Mouse (Mus musculus) lung, postnatal 10 days (tissue): ENCODE measurements around the gene Adh4.
"Not testable (repeated sequence)": the region's sequence is repeated elsewhere in the genome, so short reads cannot be mapped to it uniquely, and the experiment has no call there.

Experiments used
- DNase-seq: peaks from one replicate; pipeline ENCODE4 v3.0.0; 2021

Gene Adh4

GRCm38 (mm10) chr3:138448077-138448860, 33.0 kb downstream of the Adh4 start:
- no peak for DNase-seq

GRCm38 (mm10) chr3:138452169-138452568, 36.9 kb downstream of the Adh4 start:
- no peak for DNase-seq

- DNase-seq, result no peak
These were observed 39.0 kb downstream of the Adh4 start for GRCm38 (mm10) chr3:138454234-138454633.

GRCm38 (mm10) chr3:138454711-138455435, 39.6 kb downstream of the Adh4 start:
- no peak for DNase-seq

GRCm38 (mm10) chr3:138458441-138458840, 43.2 kb downstream of the Adh4 start:
- DNase-seq, result no peak

DNA sequence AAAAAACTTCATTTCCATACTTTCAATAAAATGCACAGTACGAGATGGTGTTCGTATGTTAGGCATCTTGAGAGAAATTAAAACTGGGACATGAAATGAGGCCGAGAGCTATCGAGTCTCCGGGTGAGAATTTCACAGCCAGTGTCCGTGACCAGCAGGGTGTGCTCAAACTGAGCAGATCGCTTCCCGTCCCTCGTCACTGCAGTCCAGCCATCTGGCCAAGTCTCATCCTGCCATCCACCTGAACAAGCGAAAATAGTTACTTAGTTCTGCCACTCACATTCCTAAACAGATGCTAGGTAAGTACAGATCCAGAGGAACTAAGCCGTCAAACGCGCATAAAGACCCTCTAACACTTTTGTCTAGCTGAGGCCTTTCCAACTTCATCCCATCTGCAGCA, 45.0 kb downstream of the Adh4 start:
- DNase-seq, result no peak

DNA sequence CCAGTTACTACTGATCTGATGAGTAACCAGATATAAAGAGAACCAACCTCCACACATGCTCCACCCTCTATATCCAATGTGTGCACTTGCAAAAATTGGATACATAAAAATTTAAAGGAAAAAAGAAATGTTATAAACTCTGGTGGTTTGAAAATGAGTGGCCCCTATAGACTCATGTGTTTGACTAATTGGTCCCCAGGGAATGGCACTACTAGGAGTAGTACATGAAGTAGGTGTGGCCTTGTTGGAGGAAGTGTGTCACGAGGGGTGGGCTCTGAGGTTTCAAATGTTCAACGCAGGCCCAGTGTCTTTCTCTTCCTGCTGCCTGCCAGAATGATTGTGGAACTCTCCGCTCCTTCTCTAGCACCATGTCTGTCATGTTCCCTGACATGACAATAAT, 46.6 kb downstream of the Adh4 start:
- DNase-seq, result no peak

- peak; percentile 33 for DNase-seq
These were observed 47.9 kb downstream of the Adh4 start for GRCm38 (mm10) chr3:138463137-138463536.

- DNase-seq, result no peak
These were observed 48.5 kb downstream of the Adh4 start for GRCm38 (mm10) chr3:138463807-138464206.

DNA sequence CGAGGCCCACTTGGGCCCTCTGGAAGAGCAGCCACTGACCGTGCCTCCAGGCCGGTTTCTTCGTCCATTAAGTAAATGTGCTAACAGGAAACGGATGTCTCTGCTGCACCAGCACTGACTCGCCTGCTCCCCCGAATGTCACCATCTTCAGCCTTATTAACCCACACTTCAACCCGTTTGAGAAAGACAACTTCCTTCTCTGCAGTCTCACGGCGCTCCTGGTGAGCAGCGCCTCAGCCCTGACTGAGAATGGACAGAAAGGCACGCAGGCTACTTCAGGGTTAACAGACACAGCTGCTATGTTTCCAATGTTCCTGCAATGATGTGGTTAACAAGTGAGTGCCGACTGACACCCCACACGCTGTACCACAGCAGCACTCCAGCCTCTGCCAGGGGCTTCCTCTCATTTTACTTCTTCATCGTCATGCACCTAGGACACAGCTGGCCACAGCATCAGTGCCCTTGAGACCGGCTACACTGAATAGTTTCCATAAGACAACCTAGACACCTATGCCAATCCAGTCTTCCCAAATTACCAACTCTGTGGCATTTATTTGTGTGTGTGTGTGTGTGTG, 49.4 kb downstream of the Adh4 start:
- no peak for DNase-seq

DNA sequence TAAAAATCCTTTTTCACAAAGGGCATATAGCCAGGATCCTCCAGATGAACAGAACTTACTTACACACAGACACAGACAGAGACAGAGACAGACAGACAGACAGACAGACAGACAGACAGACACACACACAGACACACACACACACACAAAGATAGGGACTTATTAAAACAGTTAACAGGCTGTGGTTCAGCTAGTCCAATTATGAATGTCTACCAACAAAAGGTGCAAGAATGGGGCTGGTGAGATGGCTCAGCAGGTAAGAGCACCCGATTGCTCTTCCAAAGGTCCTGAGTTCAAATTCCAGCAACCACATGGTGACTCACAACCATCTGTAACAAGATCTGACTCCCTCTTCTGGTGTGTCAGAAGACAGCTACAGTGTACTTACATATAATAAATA, 51.4 kb downstream of the Adh4 start:
- DNase-seq, result not testable (repeated sequence)

DNA sequence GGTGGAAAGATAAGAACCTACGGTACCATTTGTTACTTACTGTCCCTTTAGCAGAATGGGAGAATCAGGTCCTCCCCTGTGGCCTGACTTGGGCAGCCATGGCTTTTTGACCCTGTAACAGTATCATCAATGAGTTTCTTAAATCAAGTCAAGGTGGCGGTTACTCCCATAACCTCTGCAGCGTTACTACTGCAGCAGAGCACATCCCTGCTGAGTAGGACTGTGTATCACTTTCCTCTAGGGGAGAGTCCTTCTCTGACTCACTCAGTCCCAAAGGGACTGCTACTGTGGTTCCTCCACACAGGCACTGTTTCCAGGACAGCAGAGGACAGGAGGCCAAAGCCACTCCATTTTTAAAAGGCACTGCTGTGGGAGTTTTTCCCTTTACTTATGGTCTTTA, 55.8 kb downstream of the Adh4 start:
- DNase-seq, result no peak

DNA sequence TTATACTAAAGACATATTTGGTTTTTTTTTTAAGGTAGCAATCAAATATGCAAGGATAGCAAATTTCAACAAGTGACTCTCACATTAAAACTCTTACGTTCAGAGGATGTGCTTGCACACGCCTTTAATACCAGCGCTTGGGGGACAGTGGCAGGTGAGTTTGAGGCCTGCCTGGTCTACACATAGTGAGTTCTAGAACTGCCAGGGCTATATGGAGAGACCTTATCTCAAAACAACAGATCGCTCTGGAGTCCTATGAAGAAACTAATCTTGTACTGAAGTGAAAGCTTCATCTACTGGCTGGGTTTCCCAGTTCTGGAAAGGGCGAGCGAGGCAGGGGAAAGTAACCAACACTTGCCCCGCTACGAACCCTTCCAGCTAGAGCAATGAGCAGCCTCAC, 64.2 kb downstream of the Adh4 start:
- DNase-seq, result no peak
